Mouse (Mus musculus): Measurements from ENCODE around the gene Ispd. TPM values are rescaled to one million over a fixed set of nuclear protein-coding genes. Genes with fewer than 3 reads are reported as not detected.

The Ispd gene
- polyA plus RNA-seq, 1 experiment, result 5.1 TPM

GRCm38 (mm10) chr12:36385386-36385785, 4.1 kb downstream of the Ispd start:
- peak; percentile 5 for DNase-seq (ENCODE audit: low read depth)
- TF ChIP-seq POLR2A (IDR thresholded peaks at IDR 0.05; ENCODE audit: borderline replicate concordance, extremely low read depth, insufficient read depth, insufficient read length, poor library complexity, severe bottlenecking), result no peak
- TF ChIP-seq CTCF (IDR thresholded peaks at IDR 0.05; ENCODE audit: borderline replicate concordance, extremely low read depth, insufficient read depth, insufficient read length), result no peak

GRCm38 (mm10) chr12:36386991-36387390, 5.7 kb downstream of the Ispd start:
- no peak for DNase-seq (ENCODE audit: low read depth)
- TF ChIP-seq CTCF (IDR thresholded peaks at IDR 0.05; ENCODE audit: borderline replicate concordance, extremely low read depth, insufficient read depth, insufficient read length), result no peak
- no peak for TF ChIP-seq POLR2A (IDR thresholded peaks at IDR 0.05; ENCODE audit: borderline replicate concordance, extremely low read depth, insufficient read depth, insufficient read length, poor library complexity, severe bottlenecking)

GRCm38 (mm10) chr12:36395115-36395514, 13.9 kb downstream of the Ispd start:
- no peak for TF ChIP-seq POLR2A (IDR thresholded peaks at IDR 0.05; ENCODE audit: borderline replicate concordance, extremely low read depth, insufficient read depth, insufficient read length, poor library complexity, severe bottlenecking)
- no peak for TF ChIP-seq CTCF (IDR thresholded peaks at IDR 0.05; ENCODE audit: borderline replicate concordance, extremely low read depth, insufficient read depth, insufficient read length)
- peak; percentile 80 for DNase-seq (ENCODE audit: low read depth)

- no peak for TF ChIP-seq POLR2A (IDR thresholded peaks at IDR 0.05; ENCODE audit: borderline replicate concordance, extremely low read depth, insufficient read depth, insufficient read length, poor library complexity, severe bottlenecking)
- no peak for TF ChIP-seq CTCF (IDR thresholded peaks at IDR 0.05; ENCODE audit: borderline replicate concordance, extremely low read depth, insufficient read depth, insufficient read length)
- DNase-seq (ENCODE audit: low read depth), result peak; percentile 11
These were observed 42.4 kb downstream of the Ispd start for GRCm38 (mm10) chr12:36423677-36424076.

DNA sequence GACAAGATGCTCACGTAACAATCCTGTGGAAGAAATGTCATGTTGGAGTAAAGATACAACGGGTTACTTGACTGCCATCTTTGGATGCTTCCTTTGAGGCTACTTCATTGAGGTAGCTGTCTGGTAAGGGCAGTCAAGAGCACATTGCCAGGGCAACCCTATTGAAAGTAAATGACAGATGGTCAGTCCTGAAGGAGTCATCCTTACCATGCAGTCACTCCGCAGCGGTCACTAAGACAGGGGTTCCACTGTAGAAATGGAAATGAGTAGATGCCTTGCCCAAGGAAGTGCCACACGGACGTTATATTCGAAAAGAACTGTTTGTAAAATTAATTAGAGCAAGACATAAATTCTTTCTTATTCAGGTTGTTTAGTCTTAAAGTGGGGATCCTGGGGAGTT, 44.0 kb downstream of the Ispd start:
- no peak for DNase-seq (ENCODE audit: low read depth)
- TF ChIP-seq CTCF (IDR thresholded peaks at IDR 0.05; ENCODE audit: borderline replicate concordance, extremely low read depth, insufficient read depth, insufficient read length) (no peak), POLR2A (IDR thresholded peaks at IDR 0.05; ENCODE audit: borderline replicate concordance, extremely low read depth, insufficient read depth, insufficient read length, poor library complexity, severe bottlenecking) (no peak)

GRCm38 (mm10) chr12:36426163-36427045, 45.2 kb downstream of the Ispd start:
- peak; percentile 17 for DNase-seq (ENCODE audit: low read depth)
- no peak for TF ChIP-seq POLR2A (IDR thresholded peaks at IDR 0.05; ENCODE audit: borderline replicate concordance, extremely low read depth, insufficient read depth, insufficient read length, poor library complexity, severe bottlenecking)
- TF ChIP-seq CTCF (IDR thresholded peaks at IDR 0.05; ENCODE audit: borderline replicate concordance, extremely low read depth, insufficient read depth, insufficient read length), result no peak

- no peak for TF ChIP-seq POLR2A (IDR thresholded peaks at IDR 0.05; ENCODE audit: borderline replicate concordance, extremely low read depth, insufficient read depth, insufficient read length, poor library complexity, severe bottlenecking)
- no peak for TF ChIP-seq CTCF (IDR thresholded peaks at IDR 0.05; ENCODE audit: borderline replicate concordance, extremely low read depth, insufficient read depth, insufficient read length)
- DNase-seq (ENCODE audit: low read depth), result no peak
These were observed 55.7 kb downstream of the Ispd start for GRCm38 (mm10) chr12:36436956-36437355.

GRCm38 (mm10) chr12:36439396-36439795, 58.1 kb downstream of the Ispd start:
- no peak for DNase-seq (ENCODE audit: low read depth)
- TF ChIP-seq CTCF (IDR thresholded peaks at IDR 0.05; ENCODE audit: borderline replicate concordance, extremely low read depth, insufficient read depth, insufficient read length) (no peak), POLR2A (IDR thresholded peaks at IDR 0.05; ENCODE audit: borderline replicate concordance, extremely low read depth, insufficient read depth, insufficient read length, poor library complexity, severe bottlenecking) (no peak)

DNA sequence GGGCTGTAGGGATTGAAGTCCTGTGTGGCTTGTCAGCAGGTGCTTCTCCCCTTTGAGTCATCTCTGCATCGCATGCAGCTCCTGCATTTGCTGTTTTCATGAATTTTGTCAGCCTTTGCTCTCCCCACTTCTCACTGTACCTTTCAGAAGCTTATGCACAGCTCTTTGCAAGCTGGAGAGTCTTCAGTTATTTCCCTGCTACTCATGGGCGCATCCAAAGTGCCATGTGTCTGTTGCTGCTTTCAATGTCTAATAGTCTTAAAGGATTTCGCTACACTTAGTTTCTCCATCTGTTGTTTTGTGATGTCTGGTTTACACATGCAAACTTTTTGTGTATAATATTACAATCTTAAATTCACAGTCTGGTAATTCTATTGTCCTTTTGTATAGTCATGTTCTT, 74.8 kb downstream of the Ispd start:
- no peak for DNase-seq (ENCODE audit: low read depth)
- TF ChIP-seq POLR2A (IDR thresholded peaks at IDR 0.05; ENCODE audit: borderline replicate concordance, extremely low read depth, insufficient read depth, insufficient read length, poor library complexity, severe bottlenecking) (no peak), CTCF (IDR thresholded peaks at IDR 0.05; ENCODE audit: borderline replicate concordance, extremely low read depth, insufficient read depth, insufficient read length) (no peak)

- TF ChIP-seq CTCF (IDR thresholded peaks at IDR 0.05; ENCODE audit: borderline replicate concordance, extremely low read depth, insufficient read depth, insufficient read length) (no peak), POLR2A (IDR thresholded peaks at IDR 0.05; ENCODE audit: borderline replicate concordance, extremely low read depth, insufficient read depth, insufficient read length, poor library complexity, severe bottlenecking) (no peak)
- no peak for DNase-seq (ENCODE audit: low read depth)
These were observed 76.5 kb downstream of the Ispd start for GRCm38 (mm10) chr12:36457726-36458125.

GRCm38 (mm10) chr12:36468325-36469044, 87.2 kb downstream of the Ispd start:
- DNase-seq (ENCODE audit: low read depth), result no peak
- TF ChIP-seq POLR2A (IDR thresholded peaks at IDR 0.05; ENCODE audit: borderline replicate concordance, extremely low read depth, insufficient read depth, insufficient read length, poor library complexity, severe bottlenecking) (no peak), CTCF (IDR thresholded peaks at IDR 0.05; ENCODE audit: borderline replicate concordance, extremely low read depth, insufficient read depth, insufficient read length) (no peak)

All from brain, embryonic 14.5 days (tissue).